Mouse (Mus musculus) large intestine, adult 2 months (tissue): ENCODE measurements around the gene Zbed6. TPM values are rescaled to one million over a fixed set of nuclear protein-coding genes. Genes with fewer than 3 reads are reported as not detected.
"Not testable (repeated sequence)": the region's sequence is repeated elsewhere in the genome, so short reads cannot be mapped to it uniquely, and the experiment has no call there.

ENCODE experiments used
- DNase-seq: peaks from one replicate; pipeline ENCODE4 v3.0.0-alpha.2; 2012; ENCODE audit warnings: low read depth, low spot score
- WGBS: fragments of 180-500 bp; shearing (Covaris S2); methylation state at CpG from one replicate; pipeline ENCODE4 v1.1.7; 2018; 5-methylcytosine and 5-hydroxymethylcytosine counted together
- polyA plus RNA-seq: library from polyadenylated mRNA; depleted of rRNA; stranded (reverse); fragments of >200 nt; gene quantifications from 2 replicates; pipeline ENCODE4 v1.2.3, GENCODE M21; 2012; rRNA removed

The Zbed6 gene
- 1.4 and 4.7 TPM in 2 replicates for polyA plus RNA-seq

DNA sequence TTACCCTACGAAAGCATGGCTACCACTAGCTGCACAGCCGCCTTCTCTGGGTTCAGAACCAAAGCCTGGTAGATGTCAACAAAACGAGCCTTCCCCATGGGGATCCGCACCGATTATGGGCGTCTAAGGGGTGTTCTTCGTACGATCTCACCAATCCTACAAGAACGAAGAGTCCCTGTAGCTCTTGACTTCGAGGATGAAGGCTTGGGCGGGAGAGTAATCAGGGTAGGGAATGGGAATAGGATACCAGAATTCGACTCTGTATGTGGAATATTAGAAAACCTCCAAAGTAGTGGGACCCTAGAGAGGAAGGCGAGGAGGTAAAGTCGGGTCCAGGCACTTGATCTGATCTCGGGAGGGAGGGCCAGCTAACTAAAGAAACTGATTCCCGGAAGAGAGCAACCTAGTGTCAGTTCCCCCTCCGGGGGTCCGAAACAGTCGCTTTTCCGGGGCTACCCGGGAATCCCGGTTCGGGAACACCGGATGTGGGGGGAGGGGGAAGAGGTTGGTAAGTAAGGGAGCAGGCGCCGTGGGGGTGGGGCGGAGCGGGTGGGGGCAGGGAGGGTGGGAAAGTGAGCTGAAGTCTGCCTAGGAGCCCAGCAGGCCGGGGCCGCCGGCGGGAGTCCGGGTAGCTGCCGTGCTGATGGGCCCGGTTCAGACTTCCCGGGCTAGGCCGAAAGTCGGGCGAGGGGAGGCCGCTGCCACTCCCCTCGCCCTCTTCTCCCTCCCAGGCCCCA lies at the start of gene Zbed6:
Zbed6 (minus strand) TSS at position 420 of the 737 bp plus-strand sequence.
- DNase-seq, result no peak
- 1% methylated on average over 41 of the region's 41 CpGs for WGBS

GRCm38 (mm10) chr1:133709292-133709691 lies 48.6 kb upstream of the Zbed6 start:
- WGBS, result 79% methylated on average over 3 of the region's 3 CpGs
- no peak for DNase-seq

- not testable (repeated sequence) for DNase-seq
Observed at GRCm38 (mm10) chr1:133701824-133702223, 41.1 kb upstream of the Zbed6 start.

DNA sequence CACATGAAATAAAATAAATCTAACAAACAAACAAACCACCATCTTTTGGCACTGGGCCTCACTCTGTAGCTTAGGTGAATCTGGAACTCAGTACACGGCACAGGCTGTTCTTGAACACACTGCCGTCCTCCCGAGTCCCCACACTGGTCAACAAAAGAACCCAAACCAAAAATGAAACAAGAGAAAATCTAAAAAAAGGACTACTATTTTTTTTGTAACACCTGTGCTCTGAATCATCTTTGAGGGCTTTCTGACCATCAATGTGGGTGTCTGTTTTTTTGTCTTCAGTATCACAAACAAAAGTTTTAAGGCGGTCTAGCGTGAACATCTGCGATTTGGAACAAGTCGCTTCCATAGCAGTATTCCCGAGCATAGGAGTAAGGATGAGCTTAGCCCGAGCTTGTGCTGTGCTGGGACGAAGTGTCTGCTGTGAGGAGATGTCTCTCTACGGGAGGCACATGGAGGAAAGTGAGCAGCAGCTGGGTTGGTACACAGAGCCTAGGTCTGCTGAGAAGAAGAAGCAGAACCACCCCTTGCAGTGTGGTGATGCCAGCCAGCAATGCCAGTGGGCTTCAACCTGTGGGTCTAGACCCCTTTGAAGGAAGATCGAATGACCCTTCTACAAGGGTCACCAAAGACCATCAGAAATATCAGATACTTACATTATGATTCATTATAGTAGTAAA lies 37.4 kb upstream of the Zbed6 start:
- DNase-seq, result no peak
- WGBS, result 93% methylated on average over 12 of the region's 12 CpGs

More at GRCm38 (mm10) chr1:133701824-133702223, 41.1 kb upstream of the Zbed6 start:
- 11% methylated on average over 1 of the region's 2 CpGs for WGBS

GRCm38 (mm10) chr1:133695901-133696300 lies 35.2 kb upstream of the Zbed6 start:
- DNase-seq, result no peak
- WGBS, result 14% methylated on average over 7 of the region's 7 CpGs

DNA sequence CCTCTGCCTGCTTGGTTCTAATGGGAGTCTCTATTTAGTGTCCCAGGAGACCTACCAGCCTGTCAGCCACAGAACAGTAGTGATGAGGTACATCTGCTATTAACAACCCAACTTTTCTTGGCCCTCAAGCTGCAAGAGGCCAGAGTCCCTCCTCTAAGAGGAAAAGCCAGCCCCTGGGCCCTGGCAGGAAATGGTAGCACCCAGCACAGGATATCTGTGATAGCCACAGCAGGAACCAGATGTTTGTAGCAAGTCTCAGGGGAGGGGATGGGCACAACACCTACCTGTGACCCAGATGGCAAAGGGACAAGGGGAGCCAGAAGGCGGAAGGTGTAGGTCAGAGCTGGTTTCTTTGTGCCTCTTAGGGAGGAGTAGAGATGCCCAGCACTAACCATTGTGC lies 34.2 kb upstream of the Zbed6 start:
- DNase-seq, result no peak
- 63% methylated on average over 1 of the region's 1 CpGs for WGBS

DNA sequence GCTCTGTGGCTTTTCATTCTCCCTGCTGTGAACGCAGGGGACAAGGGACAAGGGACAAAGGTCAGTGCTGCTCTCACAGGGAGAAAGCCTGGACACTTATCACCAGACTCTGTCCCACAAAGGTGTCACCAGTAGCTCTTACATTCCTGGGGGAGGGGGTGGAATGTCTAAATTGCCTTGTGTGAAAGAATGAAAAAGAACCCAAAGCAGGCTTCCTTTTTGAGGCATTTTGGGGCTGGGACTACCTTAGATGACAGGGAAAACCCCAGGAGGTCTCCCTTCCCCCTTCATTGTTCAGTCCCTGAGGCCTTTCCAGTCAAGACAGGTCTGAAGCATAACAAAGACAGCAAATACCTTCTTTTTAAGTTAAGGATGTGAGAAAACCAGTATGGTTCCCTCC lies 33.6 kb upstream of the Zbed6 start:
- no peak for DNase-seq
- 10% methylated on average over 1 of the region's 1 CpGs for WGBS

- 71% methylated on average over 11 of the region's 11 CpGs for whole genome bisulfite sequencing
- no peak for DNase-seq
Observed at GRCm38 (mm10) chr1:133693536-133694114, 32.9 kb upstream of the Zbed6 start.

DNA sequence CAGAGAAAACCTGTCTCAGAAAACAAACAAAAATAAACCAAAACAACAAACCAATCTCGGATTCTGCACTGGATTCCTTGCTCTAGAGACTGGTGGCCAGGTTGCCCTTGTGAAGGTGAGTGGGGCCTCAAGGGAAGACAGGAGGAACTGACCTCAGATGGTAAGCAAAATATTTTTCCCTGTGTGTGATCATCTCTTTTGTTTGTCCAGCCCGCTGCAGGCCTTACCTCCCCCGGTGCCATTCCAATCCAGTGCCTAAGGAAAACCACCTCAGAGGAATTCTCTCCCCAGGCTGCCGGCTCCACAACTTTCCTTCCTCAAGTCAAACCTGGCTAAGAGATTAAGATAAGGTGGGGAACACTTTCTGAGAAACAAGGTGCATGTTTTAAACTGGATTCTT lies 31.5 kb upstream of the Zbed6 start:
- DNase-seq, result no peak
- WGBS, result 63% methylated on average over 4 of the region's 4 CpGs

DNA sequence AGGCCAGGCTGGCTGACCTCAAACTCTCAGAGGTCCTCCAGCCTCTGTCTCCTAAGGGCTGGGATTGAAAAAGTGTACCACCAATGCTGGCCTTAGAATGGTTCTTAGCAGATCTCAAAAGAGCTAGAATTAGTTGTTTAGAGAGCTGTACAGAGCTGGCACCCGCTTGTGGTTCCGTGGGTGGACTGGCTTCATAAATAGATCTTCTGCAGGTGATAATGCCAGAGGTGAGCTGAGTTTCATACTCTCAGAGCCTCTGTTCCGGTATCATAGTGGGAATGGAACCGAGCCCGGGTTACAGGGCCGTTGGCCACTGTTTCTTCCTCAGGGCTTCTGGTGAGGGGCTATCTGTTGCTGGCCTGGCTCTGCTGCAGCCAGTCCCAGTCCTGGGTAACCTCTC lies 30.4 kb upstream of the Zbed6 start:
- WGBS, result 91% methylated on average over 6 of the region's 6 CpGs
- no peak for DNase-seq

- DNase-seq, result no peak
- WGBS, result 62% methylated on average over 6 of the region's 6 CpGs
Observed at GRCm38 (mm10) chr1:133689897-133690296, 29.2 kb upstream of the Zbed6 start, which contains the start of gene Lax1. Lax1 (minus strand) TSS chr1:133690108.

- WGBS, result 64% methylated on average over 7 of the region's 7 CpGs
- DNase-seq, result no peak
Observed at GRCm38 (mm10) chr1:133688301-133688700, 27.6 kb upstream of the Zbed6 start.

DNA sequence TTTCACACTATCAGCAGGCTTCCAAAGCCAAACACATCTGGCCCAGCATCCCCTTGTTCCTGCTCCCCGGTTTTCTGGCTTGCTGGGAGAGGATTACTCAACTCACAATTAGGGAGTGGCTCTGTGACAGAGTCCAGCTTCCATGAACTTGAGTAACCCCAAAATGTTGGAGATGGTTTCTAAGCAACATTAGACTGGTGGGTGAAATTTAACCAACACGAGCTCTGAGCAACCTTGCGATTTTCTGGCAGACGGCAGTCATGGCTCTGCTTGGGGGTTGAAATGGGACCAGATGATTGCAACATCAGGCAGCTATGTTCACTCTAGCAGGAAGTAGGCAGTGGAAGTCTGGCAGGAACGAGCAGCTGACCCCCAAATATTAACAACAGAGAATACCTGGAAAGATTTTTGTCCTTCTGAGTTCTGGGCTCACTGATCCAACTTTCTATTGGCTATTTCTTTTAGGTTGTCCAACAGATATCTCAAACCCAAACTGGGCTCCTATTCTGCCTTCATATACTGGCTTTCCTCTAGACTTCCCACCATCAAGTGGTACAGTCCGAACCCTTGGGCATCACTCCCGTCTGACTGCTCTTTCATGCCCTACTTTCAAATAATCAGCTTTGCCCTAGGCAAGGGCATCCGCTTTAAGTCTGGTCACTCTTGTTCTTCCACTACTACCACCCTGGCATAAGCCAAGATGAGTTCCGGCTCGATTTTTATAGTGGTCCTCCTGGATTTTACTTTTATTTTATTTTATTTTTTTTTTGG lies 25.2 kb upstream of the Zbed6 start:
- no peak for DNase-seq
- 34% methylated on average over 10 of the region's 10 CpGs for WGBS

DNA sequence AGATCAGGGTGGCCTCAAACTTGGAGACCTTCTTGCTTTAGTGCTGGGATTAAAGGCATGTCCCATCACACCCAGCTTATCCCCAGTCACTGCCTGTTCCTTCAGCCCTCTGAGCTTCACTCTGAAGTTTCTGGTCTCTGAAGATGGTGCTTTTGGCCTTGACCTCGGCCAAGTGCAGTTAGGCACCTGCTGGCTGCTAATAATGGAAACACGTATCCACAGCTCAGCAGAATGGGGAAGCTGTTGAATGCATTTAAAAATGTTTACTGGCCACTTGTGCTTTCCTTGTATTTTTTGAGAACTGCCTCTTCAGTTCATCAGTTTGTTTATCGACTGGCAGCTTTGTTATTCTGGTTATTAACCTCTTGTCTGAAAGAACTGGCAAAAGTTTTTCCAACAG lies 11.1 kb upstream of the Zbed6 start:
- WGBS, result 69% methylated on average over 3 of the region's 3 CpGs
- DNase-seq, result no peak

DNA sequence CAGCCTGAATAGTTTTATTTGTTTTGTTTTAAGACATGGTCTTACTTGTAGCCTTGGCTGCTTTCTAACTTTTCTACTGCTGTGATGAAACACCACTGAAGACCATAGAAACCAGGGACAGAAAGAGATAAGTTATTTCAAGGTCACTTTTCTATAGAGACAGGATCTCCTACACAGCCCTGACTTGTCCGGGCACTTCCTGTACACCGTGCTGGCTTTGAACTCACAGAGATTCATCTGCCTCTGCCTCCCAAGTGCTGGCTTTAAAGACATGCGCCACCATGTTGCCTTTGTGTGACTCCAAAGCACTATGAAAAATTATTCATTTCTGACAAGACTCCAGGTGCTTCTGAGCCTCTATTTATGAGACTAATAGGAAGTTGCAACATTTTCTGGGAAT lies 10.6 kb upstream of the Zbed6 start:
- 81% methylated on average over 3 of the region's 3 CpGs for WGBS
- DNase-seq, result no peak

DNA sequence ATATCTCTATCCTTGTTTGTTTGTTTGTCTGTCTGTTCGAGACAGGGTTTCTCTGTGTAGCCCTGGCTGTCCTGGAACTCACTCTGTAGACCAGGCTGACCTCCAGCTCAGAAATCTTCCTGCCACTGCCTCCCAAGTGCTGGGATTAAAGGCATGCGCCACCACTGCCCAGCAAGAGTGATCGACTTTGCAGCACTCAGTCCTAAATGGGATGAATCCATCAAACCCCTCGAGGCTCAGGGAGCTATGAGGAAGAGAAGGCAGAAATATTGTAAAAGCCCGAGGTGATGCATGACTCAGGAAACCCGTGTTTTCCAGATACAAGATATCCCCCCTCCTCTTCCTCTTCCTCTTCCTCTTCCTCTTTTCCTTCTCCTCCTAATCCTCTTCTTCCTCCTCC lies 10.1 kb upstream of the Zbed6 start:
- DNase-seq, result no peak
- 48% methylated on average over 6 of the region's 6 CpGs for WGBS

GRCm38 (mm10) chr1:133670190-133670589 lies 9.5 kb upstream of the Zbed6 start:
- WGBS, result 52% methylated on average over 12 of the region's 12 CpGs
- DNase-seq, result no peak

DNA sequence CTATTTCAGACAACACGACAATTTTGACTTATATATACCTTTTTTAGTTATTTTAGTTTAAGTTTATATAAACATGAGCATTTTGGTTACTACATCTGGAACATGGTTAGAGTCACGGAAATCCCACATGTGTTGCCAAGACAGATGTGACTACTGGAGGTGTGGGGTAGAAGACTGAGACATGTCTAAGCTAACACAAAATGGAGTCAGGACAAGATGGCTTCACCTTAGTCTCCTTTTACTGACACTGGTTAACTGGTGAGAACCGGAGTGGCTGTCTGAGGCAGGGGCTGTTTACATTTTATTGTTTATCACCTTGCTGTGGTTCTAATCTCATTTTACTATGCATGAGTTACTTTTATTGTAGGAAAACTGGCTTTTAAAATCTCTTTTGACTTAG lies 7.9 kb upstream of the Zbed6 start:
- no peak for DNase-seq
- 84% methylated on average over 3 of the region's 3 CpGs for WGBS

DNA sequence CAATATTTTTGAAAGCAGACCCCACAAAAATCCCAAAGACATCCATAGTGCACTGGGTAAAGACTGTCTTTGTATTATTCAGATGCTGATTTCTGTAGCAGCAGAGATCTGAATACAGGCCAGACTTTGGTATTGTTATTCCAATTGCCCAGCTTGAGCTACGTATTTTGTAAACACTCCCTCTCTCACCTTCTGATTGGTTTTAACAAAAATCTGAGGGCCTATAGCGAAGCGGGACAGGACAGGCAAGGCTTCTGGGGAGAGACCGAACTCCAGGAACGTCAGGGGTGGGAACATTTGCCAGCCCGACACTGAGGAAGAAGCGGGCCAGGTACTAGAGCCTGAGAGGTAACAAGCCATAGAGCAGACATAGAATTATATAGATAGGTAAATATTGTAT lies 7.0 kb upstream of the Zbed6 start:
- DNase-seq, result no peak
- 89% methylated on average over 7 of the region's 7 CpGs for WGBS

- not testable (repeated sequence) for DNase-seq
- WGBS, result 93% methylated on average over 8 of the region's 8 CpGs
Observed at GRCm38 (mm10) chr1:133665713-133666112, 5.0 kb upstream of the Zbed6 start.
